Mouse (Mus musculus) embryo, embryonic 10 days (tissue): ENCODE data around the gene Isg20.

ENCODE experiments used
- DNase-seq: peaks from one replicate; pipeline ENCODE4 v3.0.0-alpha.2; 2015; ENCODE audit warnings: low spot score

Gene Isg20

DNA sequence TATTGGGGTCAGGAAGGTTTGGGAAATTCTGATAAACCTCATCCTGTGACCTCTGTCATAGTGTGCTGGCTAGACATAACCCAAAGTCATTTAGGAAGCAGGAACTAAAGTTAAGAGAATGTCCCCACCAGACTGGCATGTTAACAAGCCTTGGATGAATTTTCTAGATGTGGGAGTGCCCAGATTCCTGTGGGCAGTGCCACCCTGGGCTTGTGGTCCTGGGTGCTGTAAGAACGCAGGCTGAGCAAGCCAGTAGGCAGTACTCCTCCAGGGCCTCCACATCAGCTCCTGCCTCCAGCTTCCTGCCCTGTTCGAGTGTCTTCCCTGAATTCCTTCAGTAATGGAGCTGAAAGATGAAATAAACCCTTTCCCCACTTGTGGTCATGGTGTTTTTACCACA lies 9.0 kb upstream of the Isg20 start:
- DNase-seq: no peak

DNA sequence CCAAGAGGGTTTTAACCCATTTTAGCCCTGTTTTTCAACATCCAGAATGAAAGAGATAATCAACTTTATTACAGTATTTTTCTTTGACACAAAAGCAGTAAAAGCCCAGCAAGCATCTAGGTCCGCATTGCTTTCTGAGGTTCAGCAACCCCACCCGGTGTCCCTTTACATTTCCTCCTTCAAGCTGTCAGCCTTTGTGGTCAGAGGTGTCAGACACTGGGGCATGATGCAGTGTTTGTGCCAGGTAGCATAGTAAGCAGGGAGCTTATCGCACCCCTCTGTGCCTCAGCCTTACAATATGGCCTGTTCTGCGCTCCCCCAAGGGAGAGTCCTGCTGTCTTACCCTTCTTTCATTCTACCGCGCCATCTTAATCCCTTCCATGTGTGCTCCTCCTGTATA lies 4.2 kb upstream of the Isg20 start:
- no peak for DNase-seq

DNA sequence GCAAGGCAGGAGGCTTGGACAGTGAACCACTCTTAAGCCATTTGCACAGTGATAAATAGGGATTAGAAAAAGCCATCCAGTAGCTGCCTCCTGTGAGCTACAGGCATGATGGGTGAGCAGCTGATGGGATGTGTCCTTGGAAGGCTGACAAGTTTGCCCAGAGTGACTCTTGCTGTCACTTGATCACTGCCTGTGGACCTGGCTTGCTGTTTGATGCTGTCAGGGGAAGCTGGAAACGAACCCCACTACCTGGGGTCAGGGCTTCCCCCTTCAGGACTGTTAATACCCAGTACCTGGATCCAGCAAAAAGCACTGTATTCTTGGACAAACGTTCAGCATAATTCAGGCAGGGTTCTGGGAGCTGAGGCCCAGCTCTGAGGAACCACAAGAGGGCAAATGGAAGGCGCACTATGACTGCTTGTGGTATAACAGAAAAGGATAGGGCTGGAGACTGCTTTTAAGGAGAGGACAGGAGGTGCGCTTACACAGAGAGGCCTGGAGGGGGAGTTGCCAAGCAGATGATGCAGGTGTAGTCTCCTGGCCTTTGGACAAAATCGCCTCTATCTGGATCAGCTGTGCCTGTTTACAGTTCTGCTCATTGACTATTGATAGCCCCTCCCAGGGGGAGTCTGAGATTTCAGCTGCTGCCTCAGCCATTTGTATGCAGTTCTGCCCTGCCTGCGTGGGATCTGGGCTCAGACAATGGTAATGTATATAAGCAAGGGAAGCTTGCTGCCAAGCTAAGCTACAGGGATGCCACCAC lies 2.7 kb upstream of the Isg20 start:
- DNase-seq: no peak

DNA sequence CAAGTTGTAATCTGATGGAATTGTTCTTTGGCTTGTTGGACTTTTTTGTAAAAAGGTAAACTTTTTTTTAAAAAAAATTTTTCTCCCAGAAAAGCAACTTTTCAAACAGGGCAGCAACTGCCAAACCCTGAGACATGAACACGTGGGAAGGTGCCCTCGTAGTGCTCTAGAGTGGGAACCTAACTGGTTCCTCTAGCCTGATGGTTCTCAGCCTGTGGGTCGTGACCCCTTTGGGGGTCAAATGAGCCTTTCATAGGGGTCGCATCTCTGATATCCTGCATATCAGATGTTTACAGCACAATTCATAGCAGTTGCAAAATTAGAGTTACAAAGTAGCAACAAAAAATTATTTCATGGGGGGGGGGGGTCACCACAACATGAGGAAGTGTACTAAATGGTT lies 2.0 kb upstream of the Isg20 start:
- no peak for DNase-seq

DNA sequence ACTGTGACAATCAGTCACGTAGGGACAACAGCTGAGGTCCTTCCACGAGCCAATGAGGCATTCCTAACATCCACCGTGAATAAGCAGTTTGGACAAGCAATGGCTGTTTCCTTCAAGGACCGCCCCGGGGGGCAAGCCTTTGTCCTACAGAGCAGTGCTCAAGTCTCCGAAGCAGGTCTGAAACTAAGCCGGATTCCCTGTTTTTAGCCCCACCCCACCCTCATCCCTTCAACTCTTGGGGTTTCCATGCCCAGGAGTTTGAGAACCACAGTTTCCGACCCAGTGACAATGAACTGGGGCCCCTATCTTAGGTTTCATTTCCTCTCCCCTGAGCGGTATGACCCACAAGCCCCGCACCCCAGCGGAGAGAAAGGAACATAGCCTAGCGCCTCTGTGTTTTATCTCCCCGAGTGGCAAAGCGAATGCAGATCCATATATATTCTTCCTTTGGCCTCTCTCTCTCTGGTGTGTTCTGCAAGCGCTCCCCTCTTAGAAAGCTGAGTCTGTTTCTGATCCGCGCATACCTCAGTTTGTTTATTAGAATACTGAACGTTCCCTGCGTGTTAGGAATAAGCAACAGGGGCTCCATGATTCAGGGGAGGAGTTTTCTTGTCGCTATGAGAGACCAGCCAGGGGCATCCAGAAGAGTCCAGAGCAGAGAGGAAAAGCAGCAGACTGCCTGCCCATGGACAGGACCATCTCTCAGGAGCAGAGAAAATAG lies 811 bp upstream of the Isg20 start:
- peak; percentile 46 for DNase-seq

DNA sequence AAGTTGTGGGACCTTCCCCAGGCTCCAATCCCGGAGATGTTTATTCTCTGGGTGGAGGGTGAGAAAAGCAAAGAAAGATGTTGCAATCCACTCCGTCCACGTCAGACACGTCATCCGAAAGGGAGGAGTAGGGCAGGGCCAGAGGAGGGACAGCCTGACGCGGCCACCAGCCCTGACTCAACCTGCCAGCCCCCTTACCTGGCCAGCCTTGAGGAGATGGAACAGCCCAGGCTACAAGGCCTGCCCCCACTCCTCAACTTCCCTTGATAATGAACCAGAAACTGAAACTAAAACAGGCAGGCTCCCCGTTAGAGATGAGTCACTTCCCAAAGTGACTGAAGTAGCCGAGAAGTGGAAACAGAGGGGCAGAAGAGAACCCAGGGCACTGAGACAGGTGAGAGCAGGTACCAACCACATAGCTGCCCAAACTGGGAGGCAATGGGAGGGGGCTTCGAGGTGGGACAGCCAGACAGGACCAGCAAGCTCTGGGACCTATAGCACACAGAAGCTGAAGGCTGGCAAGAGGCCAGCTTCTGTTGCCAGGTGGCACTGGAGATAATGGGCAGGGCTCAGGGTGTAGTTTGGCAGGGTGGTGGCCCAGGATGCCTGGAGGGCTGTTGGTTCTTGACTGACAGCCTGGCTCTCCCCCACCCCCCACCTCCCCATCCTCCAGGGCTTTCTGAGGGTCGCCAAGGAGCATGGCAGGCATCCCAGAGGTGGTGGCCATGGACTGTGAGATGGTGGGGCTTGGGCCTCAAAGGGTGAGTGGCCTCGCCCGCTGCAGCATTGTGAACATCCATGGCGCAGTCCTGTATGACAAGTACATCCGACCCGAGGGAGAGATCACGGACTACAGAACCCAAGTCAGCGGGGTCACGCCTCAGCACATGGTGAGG lies 673 bp downstream of the Isg20 start:
- DNase-seq: no peak

DNA sequence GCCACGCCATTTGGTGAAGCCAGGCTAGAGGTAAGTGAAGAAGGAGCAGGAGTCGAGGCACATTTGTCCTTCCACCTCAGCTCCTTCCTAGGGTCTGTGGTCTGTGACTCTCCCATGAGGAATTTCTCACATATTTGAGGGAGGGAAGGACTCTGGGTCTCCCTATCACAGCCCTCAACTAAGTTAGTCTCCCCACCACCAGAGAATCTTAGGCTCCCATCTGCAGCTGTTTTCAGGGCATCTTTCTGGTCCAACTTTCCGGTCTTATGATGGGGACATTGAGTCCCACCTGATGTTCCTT lies 1.3 kb downstream of the Isg20 start:
- DNase-seq: no peak

DNA sequence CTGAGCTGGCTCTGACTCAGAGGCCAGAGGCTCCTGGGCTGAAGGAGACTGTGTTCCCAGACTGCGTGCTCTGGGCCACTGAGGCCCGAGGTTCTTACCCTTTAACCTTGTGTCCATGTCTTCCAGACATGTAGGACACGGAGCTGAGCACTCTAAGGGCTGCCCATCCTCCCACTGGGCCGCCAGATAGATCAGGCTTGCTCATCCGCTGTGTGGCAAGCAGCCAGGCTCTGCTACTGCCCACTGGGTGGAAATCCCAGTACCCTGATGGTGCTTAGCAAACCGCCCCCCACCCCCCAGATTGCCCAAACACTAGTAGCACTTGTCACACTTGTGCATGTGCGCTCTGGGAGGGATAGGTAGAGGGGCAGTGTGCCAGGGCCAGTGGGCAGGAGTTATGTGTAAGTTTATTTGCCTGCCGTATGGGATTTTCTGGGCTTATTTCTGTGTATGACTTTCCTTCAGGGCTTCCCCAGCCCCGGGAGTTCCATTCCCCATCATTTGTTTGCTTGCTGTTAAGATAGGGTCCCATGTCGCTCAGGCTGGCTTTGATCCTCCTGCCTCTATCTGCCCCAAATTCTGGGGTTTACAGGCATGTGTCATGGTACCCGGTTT lies 1.8 kb downstream of the Isg20 start:
- DNase-seq: no peak

DNA sequence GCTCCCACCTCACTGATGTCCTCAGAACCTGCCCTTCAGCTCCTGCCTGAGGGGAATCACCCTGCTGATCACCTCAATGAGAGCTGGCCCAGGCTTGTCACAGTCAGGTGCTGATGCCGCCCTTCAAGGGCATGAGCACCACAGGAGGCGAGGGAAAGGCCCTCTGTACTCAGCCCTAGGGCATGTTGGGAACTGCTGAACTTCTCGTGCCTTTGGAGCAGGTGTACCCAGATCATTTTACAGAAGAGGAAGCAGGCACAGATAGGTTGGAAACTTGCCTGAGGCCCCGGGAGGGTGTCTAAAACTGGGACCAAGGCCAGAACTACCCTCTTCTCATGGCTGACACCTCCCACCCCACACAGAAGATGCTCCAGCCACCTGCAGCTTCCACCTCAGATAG lies 5.5 kb downstream of the Isg20 start:
- no peak for DNase-seq

DNA sequence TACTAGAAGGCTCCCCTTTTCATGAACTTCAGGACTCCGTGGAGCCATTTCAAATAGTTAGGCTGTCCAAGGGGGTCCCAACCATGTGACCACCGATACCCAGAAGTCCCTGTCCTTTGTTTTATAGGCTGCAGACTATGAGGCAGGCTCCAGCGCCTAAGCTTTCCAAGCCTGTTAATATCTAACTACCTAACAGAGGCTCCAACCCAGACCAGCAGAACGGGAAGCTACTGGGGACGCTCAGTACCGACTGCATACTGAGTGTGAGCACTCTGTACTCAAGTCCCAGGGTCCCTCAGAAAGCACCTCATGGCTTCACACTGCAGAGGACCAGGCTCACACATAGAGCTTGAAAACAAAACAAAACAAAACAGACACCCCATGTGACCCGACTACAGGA lies 9.3 kb downstream of the Isg20 start:
- DNase-seq: no peak

DNA sequence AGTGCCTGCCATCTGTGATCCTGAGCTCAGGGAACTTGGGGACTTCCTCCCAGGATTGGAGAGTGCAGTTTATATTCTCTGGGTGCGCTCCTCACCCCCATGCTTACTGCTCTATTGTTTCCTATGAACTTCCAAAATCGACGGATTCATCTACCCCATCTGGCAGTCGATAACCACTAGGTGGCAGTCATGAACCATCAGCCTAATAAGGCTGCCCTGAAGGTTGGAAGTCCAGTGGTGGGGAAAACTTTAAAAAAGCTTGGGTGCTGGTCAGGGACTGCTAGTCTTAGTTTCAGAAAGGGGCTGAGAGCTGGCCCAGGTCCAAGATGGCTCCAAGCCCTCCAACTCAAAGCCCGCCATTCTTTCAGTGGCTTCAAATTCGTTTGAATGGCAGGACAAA lies 11.1 kb downstream of the Isg20 start:
- DNase-seq: peak; percentile 93

DNA sequence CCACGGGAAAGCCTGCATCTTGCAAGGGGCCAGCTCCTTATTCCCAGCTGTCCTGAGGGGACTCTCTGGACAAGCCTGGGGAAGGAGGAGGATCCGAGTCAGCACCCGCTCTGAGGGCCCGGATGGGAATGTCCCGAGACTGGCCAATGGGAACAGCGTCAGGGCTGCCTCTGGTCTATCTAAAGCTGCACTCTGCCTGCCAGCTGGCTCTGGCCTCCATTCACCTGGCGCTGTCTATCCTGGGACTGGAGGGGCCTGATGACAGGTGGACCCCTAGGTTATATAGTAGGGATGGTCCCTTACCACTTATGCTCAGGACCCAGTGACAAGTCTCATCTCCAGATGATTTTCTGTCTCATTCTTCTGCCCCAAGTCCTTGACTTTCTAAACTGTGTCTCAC lies 11.6 kb downstream of the Isg20 start:
- DNase-seq: no peak

DNA sequence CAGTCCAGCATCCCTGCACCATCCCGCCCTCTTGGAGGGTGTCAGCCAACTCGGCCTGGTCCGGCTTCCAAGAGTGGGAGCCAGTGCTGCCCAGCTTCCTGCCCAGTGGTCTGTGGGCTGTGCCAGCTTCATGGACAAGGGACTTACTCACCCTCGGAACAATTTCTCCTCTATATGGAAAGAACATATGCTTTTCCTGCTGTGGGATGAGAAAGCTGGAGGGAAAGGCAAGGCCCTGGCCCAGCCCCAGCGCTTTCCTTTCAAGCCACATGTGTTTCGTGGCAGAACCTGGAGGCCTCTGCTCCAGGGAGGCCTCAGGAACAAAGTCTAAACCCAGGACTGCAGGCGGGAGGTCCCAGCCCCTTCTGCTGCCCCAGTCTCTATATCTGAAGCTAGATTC lies 12.5 kb downstream of the Isg20 start:
- no peak for DNase-seq

DNA sequence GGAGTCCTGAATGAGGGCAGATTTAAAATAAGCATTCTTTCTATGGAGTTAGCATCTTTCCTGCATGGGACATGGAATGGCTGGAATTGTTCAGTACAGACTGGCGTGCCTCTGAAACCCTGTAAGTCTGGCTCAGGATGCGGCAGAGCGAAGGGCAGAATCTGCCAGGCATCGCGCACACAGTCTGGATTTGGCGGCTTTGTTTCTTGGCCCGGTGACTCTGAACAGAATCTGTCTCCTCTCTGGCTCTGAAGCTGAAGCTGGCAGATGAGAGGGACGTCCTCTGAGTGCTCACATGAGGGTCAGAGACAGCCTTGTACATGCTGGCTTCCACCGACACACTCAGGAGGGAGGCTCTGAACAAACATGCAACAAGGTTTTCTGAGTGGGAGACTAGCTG lies 12.9 kb downstream of the Isg20 start:
- DNase-seq: no peak

DNA sequence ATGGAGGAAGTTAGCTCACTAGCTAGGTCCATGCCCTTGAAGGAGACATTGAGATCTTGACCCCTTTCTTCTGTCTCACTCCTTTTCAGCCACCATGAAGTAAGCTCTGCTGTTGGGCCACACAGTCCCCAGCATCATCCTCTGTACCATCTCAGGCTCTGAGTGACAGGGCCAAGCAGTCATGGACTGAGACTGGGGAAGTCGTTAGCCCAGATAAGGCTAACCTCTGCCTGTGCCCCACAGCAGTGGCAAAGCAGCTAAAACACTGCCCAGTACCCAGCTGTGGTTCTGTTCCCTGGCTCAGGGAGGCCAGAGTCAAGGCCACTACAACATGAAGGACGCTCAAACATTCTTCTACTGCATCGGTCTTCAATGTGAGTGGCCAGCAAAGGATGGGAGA lies 14.0 kb downstream of the Isg20 start:
- DNase-seq: no peak

DNA sequence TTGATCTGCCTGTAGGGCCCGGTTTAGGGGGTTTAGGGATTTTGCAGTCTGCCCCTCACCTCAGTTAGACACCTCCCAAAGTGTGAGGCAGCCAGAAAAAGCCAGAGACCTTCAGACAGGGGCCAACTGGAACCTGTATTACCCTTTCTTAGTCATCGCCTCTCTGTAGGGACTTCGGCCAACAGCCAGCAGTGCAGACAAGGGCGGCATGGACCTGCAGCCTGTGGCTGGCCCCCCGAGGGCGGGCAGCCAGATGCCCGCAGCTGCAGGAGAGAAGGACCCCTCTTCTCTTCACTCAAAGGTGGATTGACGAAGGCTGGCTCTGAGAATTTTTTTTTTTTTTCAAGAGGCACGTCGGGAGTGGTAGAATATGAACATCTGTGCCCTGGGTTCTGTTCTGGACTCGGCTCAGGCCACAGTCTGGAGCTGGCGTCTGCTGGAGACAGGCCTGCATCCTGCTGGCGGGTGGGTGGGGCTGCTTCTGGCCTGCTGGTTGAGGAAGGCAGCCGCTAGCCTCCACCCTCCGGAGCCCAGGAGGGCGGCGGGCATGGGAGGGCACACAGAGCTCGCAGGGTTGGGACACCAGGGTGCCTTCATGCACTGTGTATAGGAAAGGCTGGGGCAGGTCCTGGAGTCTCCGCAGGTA lies 25.9 kb downstream of the Isg20 start:
- no peak for DNase-seq

DNA sequence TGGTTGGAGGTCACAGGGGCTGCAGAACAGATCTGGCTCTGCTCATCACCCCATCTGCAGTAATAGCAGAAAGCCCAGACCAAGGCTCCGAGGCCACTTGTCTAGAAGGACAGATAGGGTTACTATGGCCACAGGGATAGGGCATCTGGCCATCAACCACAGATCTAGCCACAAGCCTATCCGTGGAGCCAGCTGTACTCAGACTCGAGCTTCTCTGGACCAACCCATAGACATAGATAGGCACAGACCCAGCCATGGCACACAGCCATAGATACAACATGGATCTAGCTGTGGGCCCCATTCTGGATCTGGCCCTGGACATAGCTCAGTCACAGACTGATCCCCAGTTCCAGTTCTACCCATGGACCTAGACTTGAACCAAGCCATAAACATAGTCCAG lies 27.7 kb downstream of the Isg20 start:
- DNase-seq: no peak

DNA sequence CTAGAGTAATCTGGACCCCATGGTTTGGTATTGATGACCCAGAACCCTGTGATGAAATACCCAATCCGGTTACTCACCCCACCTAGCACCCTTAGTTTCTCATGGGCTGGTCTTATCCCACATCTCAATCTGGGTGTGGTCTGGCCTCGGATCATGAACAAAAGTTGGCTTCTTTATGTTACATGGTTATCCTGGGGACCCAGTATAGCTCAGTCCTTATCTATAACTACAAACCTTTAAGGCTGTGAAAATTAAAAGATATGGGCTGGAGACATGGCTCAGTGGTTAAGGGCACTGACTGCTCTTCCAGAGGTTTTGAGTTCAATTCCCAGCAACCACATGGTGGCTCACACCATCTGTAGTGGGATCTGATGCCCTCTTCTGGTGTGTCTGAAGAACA lies 29.3 kb downstream of the Isg20 start:
- no peak for DNase-seq

DNA sequence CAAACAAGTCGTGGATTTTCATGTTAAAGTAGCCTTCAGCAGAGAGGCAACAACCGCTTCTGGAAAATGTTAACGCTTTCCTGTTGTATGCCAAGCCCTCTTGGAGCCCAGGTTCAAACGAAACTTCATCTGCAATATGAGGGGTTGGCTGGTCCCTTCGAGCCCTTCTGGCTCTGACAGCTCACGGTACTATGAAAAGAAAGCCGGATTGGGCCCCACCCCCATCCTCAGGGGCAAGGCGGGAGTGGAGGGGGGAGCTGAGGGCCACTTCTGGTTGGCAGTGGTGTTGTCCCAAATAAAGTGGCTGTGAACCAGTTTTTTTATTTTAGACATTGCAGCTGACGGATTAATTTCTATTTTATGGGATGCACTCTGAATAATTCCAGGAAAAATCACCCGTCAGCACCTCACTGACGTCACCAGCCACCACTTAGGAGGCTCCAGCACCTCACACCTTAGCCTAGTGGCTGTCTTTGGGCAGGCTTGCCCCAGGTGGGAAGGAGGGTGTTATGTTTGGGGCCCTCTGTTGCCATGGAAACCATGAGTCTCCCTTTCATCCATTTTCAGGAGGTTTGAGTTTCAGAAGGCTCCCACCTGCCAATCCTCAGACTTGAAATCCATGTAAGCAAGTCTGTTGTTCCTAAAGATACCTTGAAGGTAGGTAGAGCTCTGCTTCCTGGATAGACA lies 40.8 kb downstream of the Isg20 start:
- no peak for DNase-seq

DNA sequence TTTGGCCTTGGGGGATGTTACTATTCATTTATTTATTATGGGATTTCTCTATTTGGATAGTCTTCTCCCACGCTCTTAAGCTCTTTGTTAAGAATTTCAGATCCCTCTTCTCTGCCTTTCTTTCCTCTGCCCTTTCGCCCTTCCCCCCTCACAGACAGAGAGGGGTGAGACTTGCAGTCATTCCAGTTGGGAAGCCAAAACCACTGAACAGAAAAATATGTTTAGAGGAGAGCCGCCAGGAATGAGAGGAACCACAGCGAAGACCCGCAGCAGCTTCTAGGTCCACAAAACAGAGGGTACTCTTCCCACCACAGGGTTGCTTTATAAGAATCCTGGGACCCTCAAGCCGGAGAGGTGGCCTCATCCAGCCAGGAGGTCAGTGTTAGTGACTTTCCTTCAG lies 41.4 kb downstream of the Isg20 start:
- DNase-seq: no peak

DNA sequence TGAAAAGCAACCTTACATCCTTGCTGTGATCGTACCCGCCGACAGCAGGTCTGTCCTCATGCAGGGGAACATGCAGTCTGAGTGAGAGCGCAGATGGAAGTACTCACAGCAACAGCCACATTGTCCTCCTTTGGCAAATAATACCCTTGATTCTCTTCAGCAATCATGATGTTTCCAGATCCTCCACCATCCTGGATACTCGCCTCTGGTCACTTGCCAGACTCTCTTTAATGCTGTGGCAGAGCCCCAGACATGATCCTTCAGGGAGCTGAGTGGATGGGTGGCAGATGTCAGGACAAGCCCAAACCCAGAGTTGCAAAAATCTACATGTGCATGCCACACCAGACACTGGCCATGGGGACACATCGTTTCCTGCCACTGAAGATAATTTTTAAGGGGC lies 41.9 kb downstream of the Isg20 start:
- DNase-seq: no peak
